Mouse (Mus musculus) gastrocnemius, adult 2 months (tissue): ENCODE results near the gene Olfr1202. TPM values are rescaled to one million over a fixed set of nuclear protein-coding genes. Genes with fewer than 3 reads are reported as not detected.

Experiments
- DNase-seq: peaks from one replicate; pipeline ENCODE4 v3.0.0; 2022
- H3K27ac ChIP-seq: fragments of 200-600 bp; 2 replicates; pipeline ENCODE4 v1.8.1; 2022; ENCODE audit warnings: mild to moderate bottlenecking
- H3K4me3 ChIP-seq: fragments of 200-600 bp; 2 replicates; pipeline ENCODE4 v1.8.1; 2022; ENCODE audit warnings: mild to moderate bottlenecking, moderate library complexity
- CTCF ChIP-seq: fragments of 200-600 bp; IDR thresholded peaks from 2 replicates; pipeline ENCODE4 v1.8.1; 2022; ENCODE audit warnings: antibody characterized with exemption, mild to moderate bottlenecking, moderate library complexity
- intact Hi-C: fragments of 180-260 bp; cut with DNase I; formaldehyde crosslinking; loops from one replicate; pipeline ENCODE4 v1.15.1; 2025
- long read RNA-seq, 2 experiments: library from polyadenylated mRNA; stranded (forward); transcript quantifications; one replicate each; pipeline ENCODE4 v2.0.0; 2021
- total RNA-seq, 2 experiments: library from RNA; stranded (reverse); gene quantifications; 2 replicates each; pipeline ENCODE4 v1.2.3; 2021

Gene Olfr1202
- not detected for total RNA-seq
- long read RNA-seq, experiment 1 = 0 reads
- long read RNA-seq, experiment 2 = 0 reads

- Histone ChIP-seq H3K4me3 (no peak within 1 kb of the TSS), H3K27ac (no peak within 1 kb of the TSS)
- no peak for DNase-seq
- intact Hi-C loops = no loop called here
- TF ChIP-seq CTCF = no peak
Observed at GRCm38 (mm10) chr2:88814196-88814595, at the start of gene Olfr1202. TSS of gene Olfr1202 (plus strand) at chr2:88814496.

- no peak for DNase-seq
- TF ChIP-seq CTCF = no peak
- Histone ChIP-seq H3K27ac (no peak within 1 kb of the TSS), H3K4me3 (no peak within 1 kb of the TSS)
- intact Hi-C loops = no loop called here
Observed at GRCm38 (mm10) chr2:88770388-88770787, 43.9 kb upstream of the Olfr1202 start, which contains the start of gene Olfr1200. TSS of gene Olfr1200 (minus strand) at chr2:88770488.

GRCm38 (mm10) chr2:88792736-88793135 is 21.6 kb upstream of the Olfr1202 start, which contains the start of gene Olfr1201:
TSS of gene Olfr1201 (plus strand) at chr2:88793036.
- intact Hi-C loops = no loop called here
- DNase-seq = no peak
- Histone ChIP-seq H3K4me3 (no peak within 1 kb of the TSS), H3K27ac (no peak within 1 kb of the TSS)
- TF ChIP-seq CTCF = no peak

- Histone ChIP-seq H3K4me3 (no peak within 1 kb of the TSS), H3K27ac (no peak within 1 kb of the TSS)
- no peak for DNase-seq
- TF ChIP-seq CTCF = no peak
- intact Hi-C loops = no loop called here
Observed at GRCm38 (mm10) chr2:88829437-88829836, 15.1 kb downstream of the Olfr1202 start, which contains the start of gene Olfr1205. TSS of gene Olfr1205 (plus strand) at chr2:88829737.

- intact Hi-C loops = no loop called here
- H3K4me3 ChIP-seq = no peak overlapping the region
- TF ChIP-seq CTCF = no peak
- no peak overlapping the region for H3K27ac ChIP-seq
- DNase-seq = no peak
Observed at GRCm38 (mm10) chr2:88838477-88838876, 24.2 kb downstream of the Olfr1202 start.

- Histone ChIP-seq H3K4me3 (no peak within 1 kb of the TSS), H3K27ac (no peak within 1 kb of the TSS)
- TF ChIP-seq CTCF = no peak
- intact Hi-C loops = no loop called here
- no peak for DNase-seq
Observed at GRCm38 (mm10) chr2:88848992-88849391, 34.7 kb downstream of the Olfr1202 start, which contains the start of gene Olfr1204. TSS of gene Olfr1204 (plus strand) at chr2:88849292.

- H3K27ac ChIP-seq = no peak within 1 kb of the TSS
- no peak for TF ChIP-seq CTCF
- no peak within 1 kb of the TSS for H3K4me3 ChIP-seq
- DNase-seq = no peak
- intact Hi-C loops = no loop called here
Observed at GRCm38 (mm10) chr2:88862931-88863330, 48.6 kb downstream of the Olfr1202 start, which contains the start of gene Olfr1206. TSS of gene Olfr1206 (plus strand) at chr2:88863231.

Other genes with a start within 250 kb of the Olfr1202 start
- not detected for gene Olfr1189, start 228.0 kb upstream of the Olfr1202 start, total RNA-seq
- not detected for gene Olfr1191-ps1, start 174.0 kb upstream of the Olfr1202 start, total RNA-seq
- gene Olfr1192-ps1, start 166.0 kb upstream of the Olfr1202 start, total RNA-seq = not detected
- not detected for gene Olfr1193, start 138.9 kb upstream of the Olfr1202 start, total RNA-seq
- not detected for gene Olfr1195, start 125.3 kb upstream of the Olfr1202 start, total RNA-seq
- gene Olfr1196, start 109.9 kb upstream of the Olfr1202 start, total RNA-seq = not detected
- not detected for gene Olfr1197, start 82.1 kb upstream of the Olfr1202 start, total RNA-seq
- gene Olfr1198, start 63.1 kb upstream of the Olfr1202 start, total RNA-seq = not detected
- gene Olfr1199, start 54.0 kb upstream of the Olfr1202 start, total RNA-seq = not detected
- gene Olfr1200, start 44.0 kb upstream of the Olfr1202 start, total RNA-seq = not detected
- not detected for gene Olfr1201, start 21.5 kb upstream of the Olfr1202 start, total RNA-seq
- not detected for gene Olfr1205, start 15.2 kb downstream of the Olfr1202 start, total RNA-seq
- gene Olfr1204, start 34.8 kb downstream of the Olfr1202 start, total RNA-seq = not detected
- gene Olfr1206, start 48.7 kb downstream of the Olfr1202 start, total RNA-seq = not detected
- not detected for gene Olfr1208, start 87.8 kb downstream of the Olfr1202 start, total RNA-seq
- gene Olfr1209, start 100.7 kb downstream of the Olfr1202 start, total RNA-seq = not detected
- gene Olfr1211, start 123.6 kb downstream of the Olfr1202 start, total RNA-seq = not detected
- gene Olfr1212, start 139.5 kb downstream of the Olfr1202 start, total RNA-seq = not detected
- gene Gm13762, start 165.8 kb downstream of the Olfr1202 start, total RNA-seq = not detected
- not detected for gene Olfr1214, start 178.2 kb downstream of the Olfr1202 start, total RNA-seq
- not detected for gene Olfr1215, start 192.5 kb downstream of the Olfr1202 start, total RNA-seq
- gene Olfr1216, start 203.8 kb downstream of the Olfr1202 start, total RNA-seq = not detected
- gene Olfr1217, start 217.6 kb downstream of the Olfr1202 start, total RNA-seq = not detected
- gene Olfr1218, start 246.7 kb downstream of the Olfr1202 start, total RNA-seq = not detected